Mouse (Mus musculus) adipose tissue, adult 10 weeks (tissue): ENCODE measurements around the gene Lcn9. TPM values are rescaled to one million over a fixed set of nuclear protein-coding genes. Genes with fewer than 3 reads are reported as not detected.

Experiments
- polyA plus RNA-seq: library from polyadenylated mRNA; stranded (reverse); fragments of 350-450 nt; fragmentation: Illumina TruSeq; extraction: RNeasy Lipid Tissue Mini Kit (QIAGEN cat#74804); gene quantifications from one replicate; pipeline ENCODE4 v1.2.3, GENCODE M21; 2014; ENCODE audit warnings: low read depth, low replicate concordance

Gene Lcn9
- 3,717 TPM for polyA plus RNA-seq

GRCm38 (mm10) chr2:25822806-25823205 lies at the start of gene Lcn9:
Gene Lcn9 (plus strand): TSS chr2:25823153.

GRCm38 (mm10) chr2:25776717-25777116 lies 46.2 kb upstream of the Lcn9 start, which contains the start of gene Lcn11:
Gene Lcn11 (plus strand): TSS chr2:25777017.

GRCm38 (mm10) chr2:25781957-25782356 lies 41.0 kb upstream of the Lcn9 start, which contains the start of gene Gm13539:
Gene Gm13539 (plus strand): TSS chr2:25782257.

GRCm38 (mm10) chr2:25815748-25816147 lies 7.2 kb upstream of the Lcn9 start, which contains the start of gene Glt6d1:
Gene Glt6d1 (minus strand): TSS chr2:25815848.

GRCm38 (mm10) chr2:25847226-25847625 lies 24.3 kb downstream of the Lcn9 start, which contains the start of gene Sohlh1:
Gene Sohlh1 (minus strand): TSS chr2:25847248.

GRCm38 (mm10) chr2:25863337-25864131 lies 40.6 kb downstream of the Lcn9 start, which contains the start of gene Kcnt1:
Gene Kcnt1 (plus strand): TSS chr2:25863734.

Other genes with a start within 250 kb of the Lcn9 start
- gene Mamdc4, start 248.3 kb upstream of the Lcn9 start, polyA plus RNA-seq = 1.1 TPM
- gene Phpt1, start 247.9 kb upstream of the Lcn9 start, polyA plus RNA-seq = 65.3 TPM
- 1.7 TPM for gene Ajm1, start 241.4 kb upstream of the Lcn9 start, polyA plus RNA-seq
- 69.7 TPM for gene Rabl6, start 214.6 kb upstream of the Lcn9 start, polyA plus RNA-seq
- 7.2 TPM for gene Ccdc183, start 205.5 kb upstream of the Lcn9 start, polyA plus RNA-seq
- gene Tmem141, start 201.1 kb upstream of the Lcn9 start, polyA plus RNA-seq = 48.8 TPM
- 41.5 TPM for gene Fcna, start 195.1 kb upstream of the Lcn9 start, polyA plus RNA-seq
- 6,740 TPM for gene Lcn8, start 170.0 kb upstream of the Lcn9 start, polyA plus RNA-seq
- gene Lcn5, start 165.2 kb upstream of the Lcn9 start, polyA plus RNA-seq = 8,551 TPM
- gene Lcn6, start 146.4 kb upstream of the Lcn9 start, polyA plus RNA-seq = 653 TPM
- 827 TPM for gene Lcn10, start 140.4 kb upstream of the Lcn9 start, polyA plus RNA-seq
- 28.7 TPM for gene Obp2a, start 123.1 kb upstream of the Lcn9 start, polyA plus RNA-seq
- 235 TPM for gene Bmyc, start 116.4 kb upstream of the Lcn9 start, polyA plus RNA-seq
- 0.82 TPM for gene Obp2b, start 86.1 kb upstream of the Lcn9 start, polyA plus RNA-seq
- gene Lcn3, start 57.6 kb upstream of the Lcn9 start, polyA plus RNA-seq = not detected
- gene Lcn11, start 46.1 kb upstream of the Lcn9 start, polyA plus RNA-seq = not detected
- gene Gm13539, start 40.9 kb upstream of the Lcn9 start, polyA plus RNA-seq = not detected
- gene Glt6d1, start 7.3 kb upstream of the Lcn9 start, polyA plus RNA-seq = 1.5 TPM
- 0.32 TPM for gene Sohlh1, start 24.1 kb downstream of the Lcn9 start, polyA plus RNA-seq
- 15.6 TPM for gene Kcnt1, start 40.6 kb downstream of the Lcn9 start, polyA plus RNA-seq
- 14.4 TPM for gene Camsap1, start 160.1 kb downstream of the Lcn9 start, polyA plus RNA-seq
- gene Ubac1, start 198.6 kb downstream of the Lcn9 start, polyA plus RNA-seq = 34.7 TPM